ENCODE assay signal across 21 mouse cellular contexts in the genomic region with DNA sequence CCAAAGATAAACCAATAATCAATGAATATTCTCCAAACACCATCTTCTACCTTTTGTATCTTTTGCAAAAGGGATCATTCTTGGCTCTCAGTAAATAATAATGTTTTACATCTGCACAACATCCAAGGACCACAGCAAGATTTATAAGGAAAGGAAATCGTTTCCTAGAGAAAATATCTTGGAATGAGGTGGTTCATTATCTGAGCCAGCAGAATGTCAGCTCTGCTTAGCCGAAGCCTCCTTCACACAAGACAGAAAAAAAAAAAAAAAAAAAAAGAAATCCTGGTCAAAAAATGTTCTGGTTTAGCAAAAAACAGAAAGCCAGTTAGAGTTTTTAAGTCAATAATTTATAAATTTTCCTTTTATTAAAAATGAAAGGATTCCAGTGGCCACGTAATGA. TPM values are rescaled to one million over a fixed set of nuclear protein-coding genes. Genes with fewer than 3 reads are reported as not detected.
DNase-seq lines count a peak whose midpoint lies in the region; ATAC-seq and TF ChIP-seq lines count a peak whose summit lies in the region.
"Had no signal": no experiment of that assay in that cellular context is flagged by ENCODE, and none has a peak within 500 bp of the region (broad histone marks: within the 10 kb centered on the region; RNA-seq: fewer than 3 reads in every experiment).

No protein-coding gene starts in this region.

- TF ChIP-seq CTCF in lung, embryonic 14.5 days (IDR thresholded peaks at IDR 0.05; ENCODE audit: low read depth), result no peak

- DNase-seq in embryonic facial prominence, embryonic 14.5 days (ENCODE audit: low spot score), result peak; percentile 15
- DNase-seq in embryonic facial prominence, embryonic 10.5 days (ENCODE audit: low spot score), result no peak
- DNase-seq in lung, embryonic 14.5 days, result peak; percentile 72
- no peak for DNase-seq in lung, postnatal 25 days (ENCODE audit: low spot score)
- no peak for DNase-seq in lung, postnatal 4 days
- DNase-seq: adrenal gland, adult 2 months; adrenal gland, adult 8-10 months; adrenal gland, postnatal 10 days; adrenal gland, postnatal 14 days; adrenal gland, postnatal 25 days; adrenal gland, postnatal 36 days; B cell, adult 2 months; cerebellum, adult 11 months; cerebellum, adult 11-12 months; cerebellum, adult 18-20 months had no signal

- WGBS in embryonic facial prominence, embryonic 14.5 days, result 56% methylated on average over 3 of the region's 3 CpGs
- 70% methylated on average over 3 of the region's 3 CpGs for WGBS in embryonic facial prominence, embryonic 10.5 days
- 37% methylated on average over 3 of the region's 3 CpGs for WGBS in lung, embryonic 14.5 days
- WGBS in lung, embryonic 15.5 days, result 38% methylated on average over 3 of the region's 3 CpGs

- H3K4me3 ChIP-seq in embryonic facial prominence, embryonic 14.5 days (ENCODE audit: low read depth, low read length), result no peak overlapping the region
- H3K4me3 ChIP-seq in embryonic facial prominence, embryonic 10.5 days, result no peak overlapping the region
- no peak overlapping the region for H3K4me3 ChIP-seq in lung, embryonic 14.5 days (ENCODE audit: low read depth, low read length)
- no peak overlapping the region for H3K4me3 ChIP-seq in lung, embryonic 15.5 days

- H3K4me1 ChIP-seq in embryonic facial prominence, embryonic 14.5 days (ENCODE audit: control insufficient read depth, insufficient read depth, low read length), result no peaks in the 10 kb centered on the region
- H3K4me1 ChIP-seq in embryonic facial prominence, embryonic 10.5 days, result no peaks in the 10 kb centered on the region
- H3K4me1 ChIP-seq in lung, embryonic 14.5 days (ENCODE audit: insufficient read depth), result peaks cover 7% of the 10 kb centered on the region; the same call in 1 of the 2 replicates
- H3K4me1 ChIP-seq in lung, embryonic 15.5 days, result peaks cover 13% of the 10 kb centered on the region

- no peak overlapping the region for H3K4me2 ChIP-seq in embryonic facial prominence, embryonic 14.5 days (ENCODE audit: low read depth, low read length)
- no peak overlapping the region for H3K4me2 ChIP-seq in lung, embryonic 14.5 days
- H3K4me2 ChIP-seq in lung, embryonic 15.5 days, result no peak overlapping the region

- no peak overlapping the region for H3K27ac ChIP-seq in embryonic facial prominence, embryonic 14.5 days (replicated peaks; ENCODE audit: low read depth, low read length)
- H3K27ac ChIP-seq in embryonic facial prominence, embryonic 10.5 days (replicated peaks), result no peak overlapping the region
- H3K27ac ChIP-seq in lung, embryonic 14.5 days (ENCODE audit: low read depth), result no peak overlapping the region
- no peak overlapping the region for H3K27ac ChIP-seq in lung, embryonic 15.5 days

- H3K27me3 ChIP-seq in embryonic facial prominence, embryonic 14.5 days (replicated peaks; ENCODE audit: control insufficient read depth, insufficient read depth, low read length), result no peaks in the 10 kb centered on the region
- H3K27me3 ChIP-seq in embryonic facial prominence, embryonic 10.5 days (replicated peaks; ENCODE audit: low read depth, poor library complexity, severe bottlenecking), result no peaks in the 10 kb centered on the region
- no peaks in the 10 kb centered on the region for H3K27me3 ChIP-seq in lung, embryonic 14.5 days (ENCODE audit: insufficient read depth, low read length)
- H3K27me3 ChIP-seq in lung, embryonic 15.5 days, result no peaks in the 10 kb centered on the region
- H3K27me3 ChIP-seq: CH12.LX, Patski had no signal

- no peak overlapping the region for H3K9ac ChIP-seq in embryonic facial prominence, embryonic 14.5 days (ENCODE audit: low read depth, low read length)
- H3K9ac ChIP-seq in lung, embryonic 14.5 days, result no peak overlapping the region
- H3K9ac ChIP-seq in lung, embryonic 15.5 days, result no peak overlapping the region

- no peaks in the 10 kb centered on the region for H3K36me3 ChIP-seq in embryonic facial prominence, embryonic 14.5 days (ENCODE audit: control insufficient read depth, insufficient read depth, low read length)
- no peaks in the 10 kb centered on the region for H3K36me3 ChIP-seq in embryonic facial prominence, embryonic 10.5 days (replicated peaks)
- no peaks in the 10 kb centered on the region for H3K36me3 ChIP-seq in lung, embryonic 14.5 days (ENCODE audit: insufficient read depth)
- H3K36me3 ChIP-seq in lung, embryonic 15.5 days, result no peaks in the 10 kb centered on the region
- H3K36me3 ChIP-seq: G1E had no signal

- H3K9me3 ChIP-seq in embryonic facial prominence, embryonic 14.5 days (ENCODE audit: control insufficient read depth, low read length), result no peaks in the 10 kb centered on the region
- H3K9me3 ChIP-seq in embryonic facial prominence, embryonic 10.5 days, result no peaks in the 10 kb centered on the region
- H3K9me3 ChIP-seq in lung, embryonic 14.5 days (ENCODE audit: low read depth, low read length), result no peaks in the 10 kb centered on the region
- H3K9me3 ChIP-seq in lung, embryonic 15.5 days, result no peaks in the 10 kb centered on the region
- H3K9me3 ChIP-seq: G1E had no signal

- no peak for ATAC-seq in embryonic facial prominence, embryonic 14.5 days (ENCODE audit: low read depth)
- no peak for ATAC-seq in lung, embryonic 14.5 days (ENCODE audit: insufficient read depth)
- ATAC-seq in lung, embryonic 15.5 days (ENCODE audit: borderline replicate concordance, extremely low read depth, low FRiP score, low TSS enrichment), result 0 out of 2 replicates have a peak, but pooled peaks have one; percentile 50
- ATAC-seq: activated CD4-positive, CD25-positive, alpha-beta regulatory T cell, adult 4 months; CD4-positive, CD25-positive, alpha-beta regulatory T cell, adult 4 months; Patski had no signal

RNA-seq across cellular contexts. Expression of a gene that starts 34.3 kb away (rescaled TPM):
- 13.0 and 15.7 TPM in 2 replicates for polyA plus RNA-seq in embryonic facial prominence, embryonic 14.5 days (2014; fragmentation: Nextera tagmentation; extraction: Ambion mirVana)
- polyA plus RNA-seq in embryonic facial prominence, embryonic 10.5 days (2016; fragmentation: Nextera tagmentation; extraction: Ambion mirVana), result 0.53 and 0.79 TPM in 2 replicates
- polyA plus RNA-seq in lung, embryonic 14.5 days (2014; fragmentation: Nextera tagmentation; extraction: Ambion mirVana), result 22.9 and 26.2 TPM in 2 replicates
- polyA plus RNA-seq in lung, embryonic 15.5 days (2015; fragmentation: Nextera tagmentation; extraction: Ambion mirVana), result 23.4 and 23.7 TPM in 2 replicates
- polyA plus RNA-seq: activated CD4-positive, CD25-positive, alpha-beta regulatory T cell, adult 4 months; CD4-positive, CD25-positive, alpha-beta regulatory T cell, adult 4 months; G1E had no signal

Comparison
In these comparisons a context has a peak if more than half of its experiments do, and no peak if none do; other contexts are left out.
1. DNase-seq: peak in embryonic facial prominence, embryonic 14.5 days (single experiment) and lung, embryonic 14.5 days (single experiment); none in embryonic facial prominence, embryonic 10.5 days (single experiment), lung, postnatal 25 days (single experiment) and lung, postnatal 4 days (0 of 2).